Mouse (Mus musculus) limb, embryonic 15.5 days (tissue): ENCODE measurements around the gene Rcan3. TPM values are rescaled to one million over a fixed set of nuclear protein-coding genes. Genes with fewer than 3 reads are reported as not detected.
A peak's percentile ranks its signal among the peaks of the same experiment; 100 is the strongest.

Experiments used
- ATAC-seq: fragments of 200-750 bp; cut with Nextera tagmentation; 2 replicates; pipeline ENCODE4 v1.8.0; 2017; ENCODE audit warnings: low read depth, moderate TSS enrichment; ENCODE audit not compliant: insufficient number of reproducible peaks, low FRiP score, low TSS enrichment
- H3K27ac ChIP-seq: fragments of 300-500 bp; sonication (generic); 2 replicates; pipeline ENCODE4 v1.5.1; 2015; ENCODE audit warnings: moderate library complexity, mild to moderate bottlenecking, inconsistent platforms
- H3K27me3 ChIP-seq: fragments of 300-500 bp; sonication (generic); 2 replicates; pipeline ENCODE4 v1.6.1; 2015; ENCODE audit warnings: inconsistent platforms
- H3K36me3 ChIP-seq: fragments of 300-500 bp; sonication (generic); 2 replicates; pipeline ENCODE4 v1.6.1; 2015; ENCODE audit warnings: inconsistent platforms
- H3K4me1 ChIP-seq: fragments of 300-500 bp; sonication (generic); 2 replicates; pipeline ENCODE4 v1.6.1; 2015; ENCODE audit warnings: inconsistent platforms
- H3K4me2 ChIP-seq: fragments of 300-500 bp; sonication (generic); 2 replicates; pipeline ENCODE4 v1.6.1; 2015; ENCODE audit warnings: mild to moderate bottlenecking, inconsistent platforms
- H3K4me3 ChIP-seq: fragments of 300-500 bp; sonication (generic); 2 replicates; pipeline ENCODE4 v1.5.1; 2015; ENCODE audit warnings: mild to moderate bottlenecking, inconsistent platforms
- H3K9ac ChIP-seq: fragments of 300-500 bp; sonication (generic); 2 replicates; pipeline ENCODE4 v1.6.1; 2015; ENCODE audit warnings: inconsistent platforms
- H3K9me3 ChIP-seq: fragments of 300-500 bp; sonication (generic); 2 replicates; pipeline ENCODE4 v1.6.1; 2016; ENCODE audit warnings: inconsistent platforms
- WGBS: fragments of 180-500 bp; shearing (Covaris S2); methylation state at CpG from one replicate; pipeline ENCODE4 v1.1.7; 2015; 5-methylcytosine and 5-hydroxymethylcytosine counted together
- microRNA counts: library from miRNA; unstranded; fragments of <30 nt; microRNA quantifications from one replicate; lab custom pipeline; 2016
- microRNA-seq: library from miRNA; unstranded; fragments of <30 nt; microRNA quantifications from one replicate; pipeline ENCODE4, GENCODE M21; 2016
- polyA plus RNA-seq: library from polyadenylated mRNA; unstranded; fragments of >200 nt; fragmentation: Nextera tagmentation; extraction: Ambion mirVana; gene quantifications from 2 replicates; pipeline ENCODE4 v1.2.1, GENCODE M21; 2015

Rcan3 gene
- polyA plus RNA-seq, 1 experiment from 2014 or later = 16.6 TPM

- Histone ChIP-seq H3K36me3 (no peaks in the 10 kb centered on the region), H3K27me3 (peaks cover 6% of the 10 kb centered on the region; the same call in 1 of the 2 replicates), H3K9ac (no peak overlapping the region), H3K4me2 (peak overlapping the region; percentile 10; the same call in 1 of the 2 replicates), H3K27ac (peak overlapping the region; percentile 24; the same call in 1 of the 2 replicates), H3K4me3 (0 out of 2 replicates have a peak overlapping the region, but pooled peaks have one; percentile 11), H3K9me3 (no peaks in the 10 kb centered on the region), H3K4me1 (peaks cover 18% of the 10 kb centered on the region)
- WGBS = 32% methylated on average over 10 of the region's 10 CpGs
- peak; percentile 81 for ATAC-seq
These were observed 48.0 kb downstream of the Rcan3 start for GRCm38 (mm10) chr4:135385614-135386013.

GRCm38 (mm10) chr4:135382316-135382715 lies 51.3 kb downstream of the Rcan3 start:
- H3K4me2 ChIP-seq = no peak overlapping the region
- H3K36me3 ChIP-seq = no peaks in the 10 kb centered on the region
- peaks cover 18% of the 10 kb centered on the region for H3K4me1 ChIP-seq
- H3K4me3 ChIP-seq = no peak overlapping the region
- ATAC-seq = no peak
- WGBS = 3% methylated on average over 14 of the region's 14 CpGs
- no peak overlapping the region for H3K27ac ChIP-seq
- H3K27me3 ChIP-seq = peaks cover 6% of the 10 kb centered on the region; the same call in 1 of the 2 replicates
- no peak overlapping the region for H3K9ac ChIP-seq
- H3K9me3 ChIP-seq = no peaks in the 10 kb centered on the region

DNA sequence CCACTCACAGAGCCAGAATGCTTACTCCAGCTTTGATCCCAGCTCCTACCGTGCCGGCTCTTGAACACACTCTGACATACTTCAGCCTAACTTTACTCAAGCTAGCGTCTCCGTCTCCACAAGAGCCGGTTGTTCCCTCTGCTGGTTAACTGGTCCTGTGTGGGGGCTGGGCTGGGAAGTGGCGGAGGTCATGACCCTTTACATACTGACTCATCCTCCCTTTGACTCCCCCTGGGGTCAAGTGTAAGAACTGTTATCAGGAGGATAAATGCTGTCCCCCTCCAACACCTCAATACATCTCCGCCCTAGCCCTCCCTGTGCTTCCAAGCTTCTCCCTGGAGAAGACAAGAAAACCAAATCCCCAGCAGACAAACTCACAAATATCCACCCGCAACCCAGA lies 52.3 kb downstream of the Rcan3 start:
- no peak overlapping the region for H3K27ac ChIP-seq
- H3K9ac ChIP-seq = no peak overlapping the region
- no peaks in the 10 kb centered on the region for H3K9me3 ChIP-seq
- H3K4me3 ChIP-seq = no peak overlapping the region
- H3K4me1 ChIP-seq = peaks cover 18% of the 10 kb centered on the region
- ATAC-seq = no peak
- WGBS = 55% methylated on average over 8 of the region's 8 CpGs
- peaks cover 6% of the 10 kb centered on the region; the same call in 1 of the 2 replicates for H3K27me3 ChIP-seq
- no peak overlapping the region for H3K4me2 ChIP-seq
- no peaks in the 10 kb centered on the region for H3K36me3 ChIP-seq

DNA sequence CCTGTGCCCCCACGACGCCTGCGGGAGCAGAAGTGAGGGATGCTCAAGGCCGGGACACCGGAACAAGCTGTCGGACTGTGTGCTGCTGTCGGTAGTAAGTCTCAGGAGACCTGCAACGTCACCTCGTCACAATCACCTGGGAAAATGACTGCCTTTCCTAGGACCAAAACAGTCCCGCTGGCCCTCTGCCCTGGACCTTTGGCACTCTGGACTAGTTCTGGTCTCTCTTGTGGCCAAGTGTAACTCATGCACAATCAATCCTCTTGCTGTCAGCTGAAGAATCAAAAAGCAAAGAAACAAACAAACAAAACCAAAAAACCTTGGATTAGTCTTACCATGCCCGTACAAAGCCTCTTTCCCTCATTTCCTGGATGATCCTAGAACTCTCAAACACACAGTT lies 56.4 kb downstream of the Rcan3 start:
- Histone ChIP-seq H3K4me2 (no peak overlapping the region), H3K27ac (no peak overlapping the region), H3K4me3 (no peak overlapping the region), H3K27me3 (no peaks in the 10 kb centered on the region), H3K9ac (no peak overlapping the region), H3K4me1 (0 out of 2 replicates have a peak, but pooled peaks cover 2% of the 10 kb centered on the region), H3K9me3 (peaks cover 3% of the 10 kb centered on the region; the same call in 1 of the 2 replicates), H3K36me3 (no peaks in the 10 kb centered on the region)
- WGBS = 82% methylated on average over 11 of the region's 11 CpGs
- no peak for ATAC-seq

GRCm38 (mm10) chr4:135375444-135375843 lies 58.2 kb downstream of the Rcan3 start:
- H3K4me1 ChIP-seq = no peaks in the 10 kb centered on the region
- no peak overlapping the region for H3K9ac ChIP-seq
- H3K4me2 ChIP-seq = no peak overlapping the region
- ATAC-seq = no peak
- no peak overlapping the region for H3K27ac ChIP-seq
- no peaks in the 10 kb centered on the region for H3K27me3 ChIP-seq
- peaks cover 3% of the 10 kb centered on the region; the same call in 1 of the 2 replicates for H3K9me3 ChIP-seq
- no peak overlapping the region for H3K4me3 ChIP-seq
- 52% methylated on average over 3 of the region's 3 CpGs for WGBS
- H3K36me3 ChIP-seq = no peaks in the 10 kb centered on the region

DNA sequence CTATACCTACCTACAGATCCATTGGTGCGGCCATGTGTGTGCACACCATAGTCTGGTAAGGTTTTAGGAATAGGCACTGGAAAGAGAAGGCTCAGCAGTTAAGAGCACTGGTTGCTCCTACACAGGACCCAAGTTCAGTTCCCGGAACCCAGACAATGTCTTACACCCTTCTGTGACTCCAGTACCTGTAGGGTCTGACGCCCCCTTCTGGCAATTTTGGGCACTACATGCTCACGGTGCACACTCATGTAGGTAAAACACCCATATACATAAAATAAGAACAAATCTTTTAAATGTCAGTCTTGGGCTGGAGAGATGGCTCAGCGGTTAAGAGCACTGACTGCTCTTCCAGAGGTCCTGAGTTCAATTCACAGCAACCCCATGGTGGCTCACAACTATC lies 60.4 kb downstream of the Rcan3 start:
- no peak overlapping the region for H3K4me2 ChIP-seq
- 81% methylated on average over 5 of the region's 5 CpGs for WGBS
- no peaks in the 10 kb centered on the region for H3K36me3 ChIP-seq
- no peak overlapping the region for H3K9ac ChIP-seq
- H3K4me1 ChIP-seq = no peaks in the 10 kb centered on the region
- no peaks in the 10 kb centered on the region for H3K27me3 ChIP-seq
- no peak overlapping the region for H3K4me3 ChIP-seq
- ATAC-seq = no peak
- peaks cover 3% of the 10 kb centered on the region; the same call in 1 of the 2 replicates for H3K9me3 ChIP-seq
- H3K27ac ChIP-seq = no peak overlapping the region

GRCm38 (mm10) chr4:135370372-135370771 lies 63.3 kb downstream of the Rcan3 start:
- H3K9me3 ChIP-seq = peaks cover under 1% of the 10 kb centered on the region; the same call in 1 of the 2 replicates
- no peak overlapping the region for H3K4me3 ChIP-seq
- no peak for ATAC-seq
- no peak overlapping the region for H3K27ac ChIP-seq
- H3K4me2 ChIP-seq = no peak overlapping the region
- no peak overlapping the region for H3K9ac ChIP-seq
- no peaks in the 10 kb centered on the region for H3K27me3 ChIP-seq
- WGBS = 68% methylated on average over 11 of the region's 11 CpGs
- no peaks in the 10 kb centered on the region for H3K36me3 ChIP-seq
- no peaks in the 10 kb centered on the region for H3K4me1 ChIP-seq

DNA sequence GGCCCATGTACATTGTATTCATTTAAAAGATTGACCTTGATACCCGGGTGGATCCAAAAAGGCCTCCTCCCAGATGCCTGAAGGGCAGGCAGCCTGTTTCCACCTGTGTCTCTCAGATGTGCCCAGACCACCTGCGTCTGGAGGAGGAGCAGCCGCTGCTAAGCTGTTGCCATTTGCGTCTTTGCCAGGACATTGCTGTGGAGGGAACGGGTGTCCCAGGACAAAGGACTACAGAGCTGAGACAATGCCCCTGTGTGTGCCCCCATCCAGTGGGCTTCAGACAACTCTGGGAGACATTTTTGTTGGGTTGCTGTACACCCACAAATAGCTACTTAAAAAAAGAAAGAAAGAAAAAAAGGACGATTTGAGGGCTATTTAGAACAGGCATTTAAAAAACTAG lies 70.8 kb downstream of the Rcan3 start:
- Histone ChIP-seq H3K27me3 (no peaks in the 10 kb centered on the region), H3K4me3 (no peak overlapping the region), H3K9ac (no peak overlapping the region), H3K36me3 (no peaks in the 10 kb centered on the region), H3K27ac (no peak overlapping the region), H3K9me3 (no peaks in the 10 kb centered on the region), H3K4me2 (no peak overlapping the region), H3K4me1 (no peaks in the 10 kb centered on the region)
- WGBS = 19% methylated on average over 6 of the region's 6 CpGs
- no peak for ATAC-seq

MicroRNAs encoded within 50 kb of the gene (microRNA counts, 519-probe panel; counts per million panel counts)
- 993 counts per million, percentile 4 among the panel's probes with 10 or more counts for microRNA mmu-miR-700 (lab: Ali Mortazavi, UCI)

Small RNA genes within 50 kb of the gene (microRNA-seq; reads per million reads assigned to microRNA genes)
- gene Mir700 = 159 reads per million, percentile 54 among the genes with 10 or more reads in this experiment

Other genes with a start within 250 kb of the Rcan3 start
- 117 and 133 TPM in 2 replicates for gene Clic4, start 161.0 kb downstream of the Rcan3 start, polyA plus RNA-seq
- gene Srrm1, start 80.5 kb downstream of the Rcan3 start, polyA plus RNA-seq = 207 and 214 TPM in 2 replicates
- 11.0 and 11.7 TPM in 2 replicates for gene Ncmap, start 35.6 kb downstream of the Rcan3 start, polyA plus RNA-seq
- gene Stpg1, start 60.9 kb upstream of the Rcan3 start, polyA plus RNA-seq = 0.12 and 0.31 TPM in 2 replicates
- gene Nipal3, start 61.2 kb upstream of the Rcan3 start, polyA plus RNA-seq = 2.3 and 2.4 TPM in 2 replicates
- 56.8 and 59.4 TPM in 2 replicates for gene Grhl3, start 139.8 kb upstream of the Rcan3 start, polyA plus RNA-seq